Mouse (Mus musculus) megakaryocyte, embryonic 14.5 days (primary cell): ENCODE data around the gene Cox6b1.

ENCODE experiments used
- FLI1 ChIP-seq: IDR thresholded peaks from 2 replicates; pipeline ENCODE4 v1.6.1; 2012; ENCODE audit warnings: low read length, inconsistent platforms, mixed read lengths
- GATA1 ChIP-seq: IDR thresholded peaks from 3 replicates; pipeline ENCODE4 v1.6.1; 2012; ENCODE audit warnings: mixed read lengths, low read length, inconsistent platforms, borderline replicate concordance

GRCm38 (mm10) chr7:30633762-30634412 lies 7.9 kb upstream of the Cox6b1 start:
- TF ChIP-seq GATA1 = no peak
- TF ChIP-seq FLI1 = no peak
